Mouse (Mus musculus) embryo, embryonic 9.5 days (tissue): Measurements from ENCODE around the gene Fam221a.
A peak's percentile ranks its signal among the peaks of the same experiment; 100 is the strongest.
"Not testable (repeated sequence)": the region's sequence is repeated elsewhere in the genome, so short reads cannot be mapped to it uniquely, and the experiment has no call there.

Source experiments
- DNase-seq: peaks from one replicate; pipeline ENCODE4 v3.0.0-alpha.2; 2017; ENCODE audit errors: extremely low spot score

The Fam221a gene

GRCm38 (mm10) chr6:49378328-49378727 is 10.8 kb downstream of the Fam221a start:
- no peak for DNase-seq

DNA sequence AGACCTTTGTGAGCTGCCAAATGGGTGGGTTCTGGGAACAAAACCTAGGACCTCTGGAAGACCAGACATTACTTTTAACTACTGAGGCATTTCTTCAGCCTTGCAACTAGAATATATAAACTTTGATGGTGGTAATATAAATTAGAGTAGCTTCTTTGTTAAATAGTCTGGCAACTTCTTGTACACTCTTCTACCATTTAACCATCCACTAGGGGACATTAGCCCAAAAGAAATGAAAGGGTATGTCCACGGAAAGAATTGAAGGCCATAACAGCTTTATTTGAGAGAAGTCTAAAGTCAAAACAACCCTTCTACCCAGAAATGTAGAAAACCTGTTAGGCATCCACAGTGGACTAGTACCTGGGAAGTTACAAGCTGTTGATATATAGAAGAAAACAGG is 26.7 kb downstream of the Fam221a start:
- no peak for DNase-seq

GRCm38 (mm10) chr6:49395316-49395715 is 27.8 kb downstream of the Fam221a start, which contains the start of gene Stk31:
Gene Stk31 (plus strand): TSS chr6:49395604.
- no peak for DNase-seq

DNA sequence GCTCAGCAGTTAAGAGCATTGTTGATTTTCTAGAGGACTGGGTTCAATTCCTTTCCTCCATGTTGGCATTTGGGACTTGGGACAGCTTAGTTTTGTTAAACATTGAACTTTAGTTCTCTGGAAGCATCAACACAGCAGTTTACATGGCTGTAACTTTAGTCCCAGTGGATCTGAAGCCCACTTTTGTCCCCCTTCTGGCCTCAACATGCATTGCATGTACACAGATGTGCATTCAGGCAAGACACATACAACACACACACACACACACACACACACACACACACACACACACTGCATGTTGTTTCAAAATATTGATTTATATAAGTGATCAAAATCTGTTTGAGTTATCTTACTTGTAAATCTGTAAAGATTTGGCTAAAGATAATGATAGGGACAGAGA is 29.9 kb downstream of the Fam221a start:
- DNase-seq = peak; percentile 32

DNA sequence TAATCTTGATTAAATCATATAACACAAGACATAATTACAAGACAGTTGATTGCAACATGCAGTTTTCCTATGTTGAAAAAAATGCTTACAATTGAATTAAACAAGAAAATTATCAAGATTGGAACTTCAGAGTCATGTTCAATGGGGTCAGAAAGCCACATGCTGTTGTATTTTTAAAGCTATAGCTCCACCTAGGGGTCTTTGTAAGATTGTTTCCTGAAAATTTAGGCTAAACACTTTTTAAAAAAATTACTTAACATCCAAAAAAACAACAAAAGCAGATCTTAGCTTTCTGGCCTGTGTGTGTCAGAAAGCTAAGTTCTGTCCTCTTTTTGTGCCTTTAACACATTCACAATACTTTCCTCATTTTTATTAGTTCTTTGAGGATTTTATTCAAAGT is 30.8 kb downstream of the Fam221a start:
- DNase-seq = peak; percentile 17

DNA sequence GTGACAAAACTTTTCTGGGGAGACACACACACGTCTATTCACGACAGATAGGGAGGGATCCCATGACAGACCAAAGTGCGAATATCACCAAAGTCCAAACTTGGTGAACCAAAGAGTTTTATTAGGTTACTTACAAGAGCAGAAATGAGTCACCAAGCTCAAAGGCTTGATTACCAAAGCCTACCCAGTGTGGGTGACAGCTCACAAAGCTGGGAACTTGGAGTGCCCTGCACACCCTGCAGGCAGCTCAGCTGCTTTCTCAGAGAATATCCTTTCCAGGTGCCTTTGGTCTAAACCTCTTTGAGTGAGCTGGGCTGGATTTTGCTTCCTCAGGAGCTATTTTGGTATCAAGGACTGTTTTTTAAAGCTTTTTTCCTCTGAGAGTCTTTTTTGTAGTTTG is 43.3 kb downstream of the Fam221a start:
- DNase-seq = no peak

- not testable (repeated sequence) for DNase-seq
Measured at GRCm38 (mm10) chr6:49412967-49413366, 45.4 kb downstream of the Fam221a start.

- no peak for DNase-seq
Measured at GRCm38 (mm10) chr6:49415971-49416370, 48.4 kb downstream of the Fam221a start.

DNA sequence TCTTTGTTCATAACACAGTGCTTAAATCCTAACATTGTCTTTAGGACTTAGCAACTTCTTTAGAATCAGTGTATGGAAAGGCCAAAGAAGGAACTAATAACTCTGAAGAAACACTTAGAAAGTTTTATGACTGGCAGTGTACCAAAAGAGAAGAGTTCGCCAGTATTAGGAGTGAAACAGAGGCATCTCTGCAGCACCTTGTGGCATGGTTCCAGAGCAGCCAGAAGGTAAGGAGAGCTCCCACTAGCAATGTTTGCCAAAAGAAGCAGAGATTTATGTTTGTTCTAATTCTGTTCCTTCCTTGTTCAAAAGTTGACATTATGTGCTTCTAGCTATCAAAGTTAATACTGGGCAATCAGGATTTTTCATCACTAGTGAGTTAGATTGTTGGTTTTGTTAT is 69.8 kb downstream of the Fam221a start:
- DNase-seq = no peak
